Mouse (Mus musculus) kidney, embryonic 14.5 days (tissue): ENCODE data around the gene Edn1. TPM values are rescaled to one million over a fixed set of nuclear protein-coding genes. Genes with fewer than 3 reads are reported as not detected.

Source experiments
- ATAC-seq: fragments of 200-750 bp; cut with Nextera tagmentation; 2 replicates; pipeline ENCODE4 v1.8.0; 2017; ENCODE audit warnings: moderate number of reproducible peaks, mild to moderate bottlenecking, moderate TSS enrichment, moderate library complexity; ENCODE audit not compliant: low FRiP score, low TSS enrichment
- H3K27ac ChIP-seq: fragments of 300-500 bp; sonication (generic); 2 replicates; pipeline ENCODE4 v1.5.1; 2014; ENCODE audit warnings: low read depth, mild to moderate bottlenecking, low read length, moderate library complexity, mixed read lengths
- H3K27me3 ChIP-seq: fragments of 300-500 bp; sonication (generic); 2 replicates; pipeline ENCODE4 v1.6.1; 2014; ENCODE audit warnings: mild to moderate bottlenecking, low read length; ENCODE audit not compliant: control insufficient read depth, insufficient read depth
- H3K36me3 ChIP-seq: fragments of 300-500 bp; sonication (generic); 2 replicates; pipeline ENCODE4 v1.6.1; 2014; ENCODE audit warnings: low read length, mixed read lengths; ENCODE audit not compliant: control insufficient read depth, insufficient read depth
- H3K4me1 ChIP-seq: fragments of 300-500 bp; sonication (generic); 2 replicates; pipeline ENCODE4 v1.6.1; 2014; ENCODE audit warnings: low read length, mixed read lengths; ENCODE audit not compliant: control insufficient read depth, insufficient read depth
- H3K4me2 ChIP-seq: fragments of 300-500 bp; sonication (generic); replicated peaks from 2 replicates; pipeline ENCODE4 v1.6.1; 2014; ENCODE audit warnings: low read depth, mild to moderate bottlenecking, low read length
- H3K4me3 ChIP-seq: fragments of 300-500 bp; sonication (generic); 2 replicates; pipeline ENCODE4 v1.5.1; 2014; ENCODE audit warnings: mild to moderate bottlenecking, low read length
- H3K9ac ChIP-seq: fragments of 300-500 bp; sonication (generic); 2 replicates; pipeline ENCODE4 v1.6.1; 2014; ENCODE audit warnings: low read depth, mild to moderate bottlenecking, low read length, moderate library complexity
- H3K9me3 ChIP-seq: fragments of 300-500 bp; sonication (generic); 2 replicates; pipeline ENCODE4 v1.6.1; 2016; ENCODE audit warnings: low read length; ENCODE audit not compliant: control insufficient read depth
- WGBS: fragments of 180-500 bp; shearing (Covaris S2); extraction: QIAGEN DNeasy Blood & Tissue Kit; methylation state at CpG from one replicate; pipeline ENCODE4 v1.1.7; 2014; 5-methylcytosine and 5-hydroxymethylcytosine counted together
- polyA plus RNA-seq: library from polyadenylated mRNA; unstranded; fragments of >200 nt; fragmentation: Nextera tagmentation; extraction: Ambion mirVana; gene quantifications from 2 replicates; pipeline ENCODE4 v1.2.1, GENCODE M21; 2014

Edn1 gene
- 2.0 and 2.1 TPM in 2 replicates for polyA plus RNA-seq

DNA sequence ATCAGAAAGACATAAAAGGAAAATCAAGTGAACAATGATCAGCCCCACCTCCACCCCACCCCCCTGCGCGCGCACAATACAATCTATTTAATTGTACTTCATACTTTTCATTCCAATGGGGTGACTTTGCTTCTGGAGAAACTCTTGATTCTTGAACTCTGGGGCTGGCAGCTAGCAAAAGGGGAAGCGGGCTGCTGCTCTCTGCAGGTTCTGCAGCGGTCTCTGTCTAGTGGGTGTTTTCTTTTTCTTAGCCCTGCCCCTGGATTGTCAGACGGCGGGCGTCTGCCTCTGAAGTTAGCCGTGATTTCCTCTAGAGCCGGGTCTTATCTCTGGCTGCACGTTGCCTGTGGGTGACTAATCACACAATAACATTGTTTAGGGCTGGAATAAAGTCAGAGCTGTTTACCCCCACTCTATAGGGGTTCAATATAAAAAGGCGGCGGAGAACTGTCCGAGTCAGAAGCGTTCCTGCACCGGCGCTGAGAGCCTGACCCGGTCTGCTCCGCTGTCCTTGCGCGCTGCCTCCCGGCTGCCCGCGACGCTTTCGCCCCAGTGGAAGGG is at the start of gene Edn1:
Gene Edn1, plus strand, starts transcription at position 316 of the 561 bp plus-strand sequence.
- Histone ChIP-seq H3K27ac (no peak within 1 kb of the TSS), H3K9ac (peak within 1 kb of the TSS; percentile 14; the same call in 1 of the 2 replicates), H3K4me3 (peak within 1 kb of the TSS; percentile 43), H3K9me3 (no peaks in the 10 kb centered on the region), H3K4me2 (peak within 1 kb of the TSS; percentile 68), H3K27me3 (peaks cover 13% of the 10 kb centered on the region), H3K4me1 (peaks cover 8% of the 10 kb centered on the region; the same call in 1 of the 2 replicates), H3K36me3 (no peaks in the 10 kb centered on the region)
- under 1% methylated on average over 26 of the region's 26 CpGs for WGBS
- ATAC-seq = no peak

DNA sequence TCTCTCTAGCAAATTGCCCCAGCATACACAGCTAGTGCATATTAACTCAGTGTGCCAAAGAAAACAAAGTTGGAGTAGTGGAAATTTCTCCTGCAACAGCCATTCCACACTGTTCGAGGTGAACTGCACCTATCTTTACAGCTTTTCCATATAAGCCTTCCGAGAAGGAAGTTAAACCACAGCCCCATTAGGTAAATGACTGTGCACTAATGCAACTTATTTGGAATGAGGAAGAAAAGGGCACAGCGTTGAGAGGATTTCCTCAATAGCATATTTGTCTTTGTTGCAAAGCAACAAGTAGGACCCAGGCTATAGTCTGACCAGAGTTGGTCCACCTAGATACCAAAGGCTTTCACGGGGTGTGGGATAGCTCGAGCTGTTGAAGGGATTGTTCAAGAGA is 47.5 kb upstream of the Edn1 start:
- Histone ChIP-seq H3K4me3 (no peak overlapping the region), H3K9me3 (no peaks in the 10 kb centered on the region), H3K27ac (no peak overlapping the region), H3K27me3 (no peaks in the 10 kb centered on the region), H3K36me3 (no peaks in the 10 kb centered on the region), H3K4me1 (no peaks in the 10 kb centered on the region), H3K4me2 (no peak overlapping the region), H3K9ac (no peak overlapping the region)
- no peak for ATAC-seq
- 74% methylated on average over 5 of the region's 5 CpGs for WGBS

- ATAC-seq = no peak
- Histone ChIP-seq H3K36me3 (no peaks in the 10 kb centered on the region), H3K27me3 (no peaks in the 10 kb centered on the region), H3K4me1 (no peaks in the 10 kb centered on the region), H3K9ac (no peak overlapping the region), H3K4me2 (no peak overlapping the region), H3K4me3 (no peak overlapping the region), H3K27ac (no peak overlapping the region), H3K9me3 (no peaks in the 10 kb centered on the region)
- WGBS = 87% methylated on average over 1 of the region's 1 CpGs
Observed at GRCm38 (mm10) chr13:42255105-42255504, 46.2 kb upstream of the Edn1 start.

DNA sequence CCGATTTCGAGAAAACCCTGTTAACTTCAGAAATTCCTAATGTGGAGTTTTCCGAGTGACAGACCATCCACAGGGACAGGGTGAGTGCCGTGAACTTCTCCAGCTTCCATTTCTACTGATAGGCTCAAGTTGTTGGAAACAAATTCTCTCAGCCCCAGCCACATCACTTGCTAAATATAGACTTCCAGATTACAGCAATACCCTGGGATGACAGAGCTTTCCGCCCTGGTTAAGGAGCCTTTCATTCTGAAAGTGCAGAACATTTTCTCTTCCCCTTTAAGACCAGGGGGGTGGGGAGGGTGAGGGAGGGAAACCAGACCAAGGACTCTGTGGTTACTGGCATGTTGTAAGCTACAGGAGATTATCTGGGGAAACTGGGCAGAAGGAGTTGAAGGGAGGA is 42.9 kb upstream of the Edn1 start:
- Histone ChIP-seq H3K27me3 (no peaks in the 10 kb centered on the region), H3K4me2 (no peak overlapping the region)
- WGBS = 87% methylated on average over 5 of the region's 5 CpGs

GRCm38 (mm10) chr13:42260667-42261066 is 40.6 kb upstream of the Edn1 start:
- no peak overlapping the region for H3K9ac ChIP-seq
- no peak overlapping the region for H3K4me3 ChIP-seq
- no peak overlapping the region for H3K4me2 ChIP-seq
- H3K36me3 ChIP-seq = no peaks in the 10 kb centered on the region
- H3K9me3 ChIP-seq = no peaks in the 10 kb centered on the region
- no peak overlapping the region for H3K27ac ChIP-seq
- no peak for ATAC-seq
- 72% methylated on average over 6 of the region's 6 CpGs for WGBS
- H3K4me1 ChIP-seq = no peaks in the 10 kb centered on the region
- no peaks in the 10 kb centered on the region for H3K27me3 ChIP-seq

More for the DNA sequence above, 42.9 kb upstream of the Edn1 start:
- no peaks in the 10 kb centered on the region for H3K4me1 ChIP-seq
- no peak overlapping the region for H3K4me3 ChIP-seq
- no peaks in the 10 kb centered on the region for H3K9me3 ChIP-seq
- ATAC-seq = no peak
- no peak overlapping the region for H3K27ac ChIP-seq
- no peaks in the 10 kb centered on the region for H3K36me3 ChIP-seq
- H3K9ac ChIP-seq = no peak overlapping the region

GRCm38 (mm10) chr13:42270051-42270450 is 31.2 kb upstream of the Edn1 start:
- H3K4me2 ChIP-seq = no peak overlapping the region
- 0 out of 2 replicates have a peak, but pooled peaks cover 4% of the 10 kb centered on the region for H3K4me1 ChIP-seq
- no peaks in the 10 kb centered on the region for H3K9me3 ChIP-seq
- WGBS = 47% methylated on average over 9 of the region's 9 CpGs
- H3K4me3 ChIP-seq = no peak overlapping the region
- ATAC-seq = no peak
- H3K27me3 ChIP-seq = no peaks in the 10 kb centered on the region
- H3K36me3 ChIP-seq = no peaks in the 10 kb centered on the region
- no peak overlapping the region for H3K9ac ChIP-seq
- no peak overlapping the region for H3K27ac ChIP-seq

DNA sequence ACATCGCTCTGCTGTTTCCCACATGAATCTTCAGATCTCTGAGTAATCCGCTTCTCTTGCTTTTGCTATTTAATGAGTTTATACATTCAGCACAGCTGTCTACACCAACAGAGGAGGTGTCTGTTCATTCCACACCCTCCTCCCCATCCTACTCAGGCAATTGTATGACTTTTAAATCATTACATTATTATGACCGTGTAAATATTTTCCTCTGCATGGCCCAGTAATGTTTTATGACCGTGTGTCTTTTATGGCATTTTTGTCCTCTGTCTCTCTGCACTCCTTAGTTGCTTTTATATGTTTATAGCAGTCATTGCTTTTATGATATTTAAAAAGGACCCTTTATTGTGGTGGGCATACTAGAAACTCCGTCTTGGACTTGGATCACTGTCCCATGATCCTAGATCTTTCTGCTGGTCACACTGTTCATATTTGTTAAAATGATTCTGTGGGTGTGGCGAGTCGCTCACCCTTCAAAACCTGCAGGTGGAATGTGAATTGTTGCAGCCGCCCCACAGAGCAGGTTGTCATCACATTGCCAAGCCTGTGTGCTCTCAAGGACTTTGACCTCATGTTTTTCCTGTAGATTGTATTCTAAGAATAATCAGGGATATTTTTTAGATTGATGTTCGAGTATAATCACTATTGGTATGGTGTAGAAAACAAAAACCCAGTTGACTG is 24.4 kb upstream of the Edn1 start:
- WGBS = 68% methylated on average over 9 of the region's 9 CpGs
- Histone ChIP-seq H3K4me1 (no peaks in the 10 kb centered on the region), H3K36me3 (no peaks in the 10 kb centered on the region), H3K4me2 (no peak overlapping the region), H3K9me3 (no peaks in the 10 kb centered on the region), H3K4me3 (no peak overlapping the region), H3K27me3 (no peaks in the 10 kb centered on the region), H3K9ac (no peak overlapping the region), H3K27ac (no peak overlapping the region)
- no peak for ATAC-seq

DNA sequence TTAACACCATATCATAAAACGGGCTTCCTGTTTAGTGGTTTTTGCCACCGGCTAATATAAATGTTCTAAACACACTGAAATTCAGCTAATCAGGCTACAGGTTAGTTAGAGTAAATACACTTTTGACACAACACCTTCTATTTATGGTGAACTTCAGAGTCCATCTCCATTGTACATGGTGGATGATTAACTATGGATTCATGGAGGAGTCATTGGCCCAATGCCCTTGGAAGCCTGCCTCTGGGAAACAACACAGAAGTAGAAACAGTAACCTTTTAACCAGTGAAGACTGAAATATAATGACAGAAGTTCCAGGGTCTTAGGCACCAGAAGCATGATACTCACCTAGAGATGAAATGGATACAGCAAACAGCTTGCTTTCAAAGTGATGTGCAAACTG is 23.5 kb upstream of the Edn1 start:
- no peak overlapping the region for H3K9ac ChIP-seq
- ATAC-seq = no peak
- H3K36me3 ChIP-seq = no peaks in the 10 kb centered on the region
- H3K4me1 ChIP-seq = no peaks in the 10 kb centered on the region
- H3K9me3 ChIP-seq = no peaks in the 10 kb centered on the region
- no peak overlapping the region for H3K27ac ChIP-seq
- no peak overlapping the region for H3K4me3 ChIP-seq
- H3K4me2 ChIP-seq = no peak overlapping the region
- WGBS = 71% methylated on average over 2 of the region's 2 CpGs
- no peaks in the 10 kb centered on the region for H3K27me3 ChIP-seq

GRCm38 (mm10) chr13:42285896-42286295 is 15.4 kb upstream of the Edn1 start:
- ATAC-seq = no peak
- WGBS = 76% methylated on average over 3 of the region's 3 CpGs
- no peak overlapping the region for H3K4me3 ChIP-seq
- H3K4me1 ChIP-seq = no peaks in the 10 kb centered on the region
- no peak overlapping the region for H3K9ac ChIP-seq
- H3K4me2 ChIP-seq = no peak overlapping the region
- H3K27me3 ChIP-seq = no peaks in the 10 kb centered on the region
- H3K27ac ChIP-seq = no peak overlapping the region
- H3K36me3 ChIP-seq = no peaks in the 10 kb centered on the region
- no peaks in the 10 kb centered on the region for H3K9me3 ChIP-seq
